Mouse (Mus musculus): Measurements from ENCODE around the gene Gm5129. TPM values are rescaled to one million over a fixed set of nuclear protein-coding genes. Genes with fewer than 3 reads are reported as not detected.
A peak's percentile ranks its signal among the peaks of the same experiment; 100 is the strongest.
"Not testable (repeated sequence)": the region's sequence is repeated elsewhere in the genome, so short reads cannot be mapped to it uniquely, and the experiment has no call there.

Gene Gm5129
- not detected in 2 replicates for polyA plus RNA-seq (2016; fragmentation: Nextera tagmentation; extraction: Ambion mirVana)

DNA sequence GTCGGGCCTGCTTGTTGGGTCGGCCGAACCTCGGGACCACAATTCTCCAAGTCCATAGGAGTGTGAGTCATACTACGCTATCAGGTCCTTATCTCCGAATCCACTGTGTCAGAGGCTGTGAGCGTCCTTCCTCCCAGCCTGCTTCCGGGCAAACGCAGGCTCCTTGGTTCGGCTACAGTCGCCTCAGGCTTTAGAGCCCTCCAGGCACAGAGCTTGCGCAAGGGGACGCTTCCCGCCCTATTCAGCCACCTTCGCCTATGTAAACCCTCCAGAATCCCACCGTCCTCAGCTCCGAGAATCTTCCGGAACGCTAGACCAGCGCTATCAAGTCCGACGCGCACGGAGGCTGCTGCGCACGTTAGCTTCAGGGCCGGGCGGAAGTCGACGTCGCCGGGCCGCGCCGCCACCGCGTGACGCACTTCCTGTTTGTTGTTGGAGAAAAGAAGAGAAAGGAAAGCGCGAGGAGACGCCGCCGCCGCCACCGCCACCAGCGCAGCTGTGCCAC lies at the start of gene Gm5129, which contains the start of gene Dnajb6:
Gm5129 (minus strand) TSS at position 380 of the 505 bp plus-strand sequence.
Dnajb6 (plus strand) TSS at position 132 of the 505 bp plus-strand sequence.
- Histone ChIP-seq H3K36me3 (replicated peaks) (no peaks in the 10 kb centered on the region), H3K27me3 (no peaks in the 10 kb centered on the region), H3K4me2 (peak within 1 kb of the TSS; percentile 79), H3K4me3 (replicated peaks) (peak within 1 kb of the TSS; percentile 98), H3K4me1 (peaks cover 27% of the 10 kb centered on the region), H3K9ac (peak within 1 kb of the TSS; percentile 96), H3K9me3 (no peaks in the 10 kb centered on the region), H3K27ac (peak within 1 kb of the TSS; percentile 96)
- under 1% methylated on average over 46 of the region's 46 CpGs for WGBS
- peak; percentile 96 for ATAC-seq (ENCODE audit: low FRiP score)

DNA sequence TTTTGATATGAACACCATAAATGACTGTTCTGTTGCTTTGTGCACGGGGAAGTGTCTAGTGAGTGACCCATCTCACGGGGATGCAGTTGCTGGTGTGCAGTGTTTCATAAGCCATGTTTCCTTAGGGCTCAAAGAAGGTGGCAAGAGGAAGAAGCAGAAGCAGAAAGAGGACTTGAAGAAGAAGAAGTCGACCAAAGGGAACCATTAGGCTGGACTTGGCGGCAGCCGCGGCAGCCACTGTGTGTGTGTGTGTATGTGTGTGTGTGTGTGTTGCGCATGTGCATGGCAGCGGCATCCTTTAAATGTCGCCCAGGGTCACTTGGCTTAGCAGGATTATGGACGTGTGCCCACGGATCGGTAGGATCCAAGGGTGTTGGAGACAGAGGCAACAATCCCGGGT lies 49.2 kb upstream of the Gm5129 start:
- not testable (repeated sequence) for H3K4me3 ChIP-seq (replicated peaks); H3K4me1 ChIP-seq; H3K27ac ChIP-seq; H3K27me3 ChIP-seq; ATAC-seq (ENCODE audit: low FRiP score); H3K9ac ChIP-seq; H3K4me2 ChIP-seq; H3K9me3 ChIP-seq
- peaks cover 12% of the 10 kb centered on the region for H3K36me3 ChIP-seq (replicated peaks)
- WGBS = 92% methylated on average over 10 of the region's 13 CpGs

DNA sequence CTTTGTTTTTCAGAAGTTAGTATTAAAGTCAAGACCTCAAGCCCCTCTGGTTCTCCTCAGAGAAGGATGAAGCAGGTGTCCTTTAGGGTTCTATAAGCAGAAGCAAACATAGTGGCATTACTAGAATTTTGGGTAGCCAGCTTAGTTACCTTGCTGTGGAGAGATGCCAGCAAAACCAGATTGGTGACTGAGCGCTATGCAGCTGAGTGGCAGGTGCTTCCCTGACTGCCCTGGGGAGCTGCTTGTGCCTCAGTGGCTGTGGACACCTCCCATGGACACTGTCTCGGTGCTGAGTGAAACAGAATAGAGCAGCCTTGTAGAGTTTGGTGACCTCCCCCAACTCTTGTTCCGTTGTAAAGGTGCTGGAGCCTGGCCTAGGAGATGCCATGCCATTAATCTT lies 46.5 kb upstream of the Gm5129 start:
- Histone ChIP-seq H3K9me3 (no peaks in the 10 kb centered on the region), H3K27me3 (no peaks in the 10 kb centered on the region), H3K27ac (no peak overlapping the region), H3K4me3 (replicated peaks) (no peak overlapping the region), H3K4me1 (no peaks in the 10 kb centered on the region), H3K36me3 (replicated peaks) (peaks cover 27% of the 10 kb centered on the region), H3K4me2 (no peak overlapping the region), H3K9ac (no peak overlapping the region)
- ATAC-seq (ENCODE audit: low FRiP score) = no peak
- WGBS = 94% methylated on average over 3 of the region's 3 CpGs

DNA sequence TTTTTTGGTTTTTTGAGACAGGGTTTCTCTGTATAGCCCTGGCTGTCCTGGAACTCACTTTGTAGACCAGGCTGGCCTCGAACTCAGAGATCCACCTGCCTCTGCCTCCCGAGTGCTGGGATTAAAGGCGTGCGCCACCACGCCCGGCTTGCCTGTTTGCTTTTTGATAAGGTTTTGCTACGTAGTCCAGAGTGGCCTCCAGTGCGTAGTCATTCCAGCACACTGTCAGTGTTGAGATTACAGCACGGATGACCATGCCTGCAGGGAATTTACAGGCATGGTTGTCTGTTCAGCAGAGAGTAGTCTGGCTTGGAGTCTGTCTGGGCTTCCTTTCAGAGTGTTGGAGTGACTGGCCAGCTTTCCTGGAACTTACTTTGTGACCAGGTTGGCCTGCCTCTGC lies 44.0 kb upstream of the Gm5129 start:
- H3K27ac ChIP-seq; ATAC-seq (ENCODE audit: low FRiP score); H3K9me3 ChIP-seq; H3K27me3 ChIP-seq; H3K4me1 ChIP-seq; H3K4me3 ChIP-seq (replicated peaks); H3K9ac ChIP-seq; H3K4me2 ChIP-seq: not testable (repeated sequence)
- peaks cover 29% of the 10 kb centered on the region for H3K36me3 ChIP-seq (replicated peaks)
- 93% methylated on average over 9 of the region's 9 CpGs for WGBS

GRCm38 (mm10) chr5:29778029-29778428 lies 42.3 kb upstream of the Gm5129 start:
- no peak overlapping the region for H3K9ac ChIP-seq
- no peak for ATAC-seq (ENCODE audit: low FRiP score)
- 95% methylated on average over 6 of the region's 6 CpGs for WGBS
- no peak overlapping the region for H3K4me3 ChIP-seq (replicated peaks)
- H3K36me3 ChIP-seq (replicated peaks) = peaks cover 37% of the 10 kb centered on the region
- H3K4me2 ChIP-seq = no peak overlapping the region
- no peaks in the 10 kb centered on the region for H3K27me3 ChIP-seq
- no peaks in the 10 kb centered on the region for H3K9me3 ChIP-seq
- H3K27ac ChIP-seq = no peak overlapping the region
- H3K4me1 ChIP-seq = no peaks in the 10 kb centered on the region

- no peaks in the 10 kb centered on the region for H3K27me3 ChIP-seq
- no peak overlapping the region for H3K4me2 ChIP-seq
- no peaks in the 10 kb centered on the region for H3K4me1 ChIP-seq
- H3K27ac ChIP-seq = no peak overlapping the region
- peaks cover 40% of the 10 kb centered on the region for H3K36me3 ChIP-seq (replicated peaks)
- H3K9me3 ChIP-seq = no peaks in the 10 kb centered on the region
- no peak overlapping the region for H3K9ac ChIP-seq
- 92% methylated on average over 5 of the region's 5 CpGs for WGBS
- no peak for ATAC-seq (ENCODE audit: low FRiP score)
- H3K4me3 ChIP-seq (replicated peaks) = no peak overlapping the region
These were observed 39.7 kb upstream of the Gm5129 start for GRCm38 (mm10) chr5:29775437-29775836.

- H3K36me3 ChIP-seq (replicated peaks) = peaks cover 34% of the 10 kb centered on the region
- no peak for ATAC-seq (ENCODE audit: low FRiP score)
- WGBS = 90% methylated on average over 13 of the region's 13 CpGs
These were observed 37.9 kb upstream of the Gm5129 start for GRCm38 (mm10) chr5:29773460-29774150.

DNA sequence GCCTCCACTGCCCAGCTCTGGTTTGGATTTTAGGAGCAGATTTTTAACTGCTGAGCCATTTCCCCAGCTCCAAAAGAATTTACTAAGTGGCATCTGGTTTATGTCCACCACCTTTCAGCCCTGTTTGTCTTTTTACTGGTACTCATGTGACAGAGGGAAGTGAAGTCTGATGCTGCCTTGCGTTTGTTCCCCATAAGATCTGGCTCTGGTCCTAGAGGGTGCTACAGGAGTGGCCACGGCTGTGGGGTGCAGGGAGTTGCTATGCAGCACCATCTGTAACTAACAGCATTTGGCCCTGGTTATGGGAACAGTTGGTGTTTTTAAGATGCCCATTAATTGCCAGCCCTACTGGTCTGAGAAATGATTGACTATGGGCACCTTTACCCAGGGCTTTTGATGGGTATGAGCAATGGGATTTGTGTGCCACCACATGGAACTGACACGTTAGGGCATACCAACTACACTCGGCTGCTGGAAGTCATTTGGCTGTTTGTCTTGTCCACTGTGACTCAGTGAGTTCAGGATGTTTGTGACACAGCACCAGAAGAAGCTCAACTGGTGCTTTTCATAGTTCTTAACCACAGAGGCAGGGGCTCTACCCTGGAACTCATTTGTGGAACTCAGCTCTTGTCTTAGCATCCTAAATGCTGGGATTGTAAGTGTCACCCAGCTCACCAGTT lies 37.1 kb upstream of the Gm5129 start:
- no peak for ATAC-seq (ENCODE audit: low FRiP score)
- Histone ChIP-seq H3K4me1 (no peaks in the 10 kb centered on the region), H3K4me3 (replicated peaks) (no peak overlapping the region), H3K27ac (no peak overlapping the region), H3K27me3 (no peaks in the 10 kb centered on the region), H3K9me3 (no peaks in the 10 kb centered on the region), H3K4me2 (no peak overlapping the region), H3K36me3 (replicated peaks) (peaks cover 39% of the 10 kb centered on the region), H3K9ac (no peak overlapping the region)
- WGBS = 96% methylated on average over 4 of the region's 4 CpGs

More at GRCm38 (mm10) chr5:29773460-29774150, 37.9 kb upstream of the Gm5129 start:
- Histone ChIP-seq H3K4me2 (no peak overlapping the region), H3K27ac (no peak overlapping the region), H3K27me3 (no peaks in the 10 kb centered on the region), H3K9ac (no peak overlapping the region), H3K4me3 (replicated peaks) (no peak overlapping the region), H3K4me1 (no peaks in the 10 kb centered on the region), H3K9me3 (no peaks in the 10 kb centered on the region)

DNA sequence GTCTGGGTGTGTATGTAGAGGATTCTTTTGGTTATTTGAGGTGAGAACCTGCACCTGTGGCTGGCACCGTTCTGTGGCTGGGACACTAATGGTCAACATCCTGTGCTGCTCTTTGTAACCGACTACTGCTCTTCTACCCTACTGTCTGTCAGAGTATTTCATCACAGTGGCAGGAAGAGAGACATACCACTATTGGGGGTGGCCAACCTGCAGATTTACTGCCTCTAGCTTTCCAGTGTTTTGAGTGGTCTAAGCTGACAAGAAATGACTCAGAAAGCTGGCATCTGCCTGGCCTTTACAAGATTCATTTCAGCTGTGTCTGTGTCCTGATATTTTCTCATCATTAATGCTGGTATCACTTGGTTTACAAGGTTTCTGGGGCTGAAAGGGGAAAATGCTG lies 36.3 kb upstream of the Gm5129 start:
- no peaks in the 10 kb centered on the region for H3K9me3 ChIP-seq
- H3K4me3 ChIP-seq (replicated peaks) = no peak overlapping the region
- no peak overlapping the region for H3K4me2 ChIP-seq
- peaks cover 43% of the 10 kb centered on the region for H3K36me3 ChIP-seq (replicated peaks)
- no peaks in the 10 kb centered on the region for H3K27me3 ChIP-seq
- H3K4me1 ChIP-seq = no peaks in the 10 kb centered on the region
- no peak overlapping the region for H3K27ac ChIP-seq
- WGBS = 85% methylated on average over 2 of the region's 2 CpGs
- no peak for ATAC-seq (ENCODE audit: low FRiP score)
- H3K9ac ChIP-seq = no peak overlapping the region

GRCm38 (mm10) chr5:29770935-29771334 lies 35.2 kb upstream of the Gm5129 start:
- peaks cover 44% of the 10 kb centered on the region for H3K36me3 ChIP-seq (replicated peaks)
- H3K4me1 ChIP-seq = no peaks in the 10 kb centered on the region
- no peak overlapping the region for H3K27ac ChIP-seq
- H3K4me2 ChIP-seq = no peak overlapping the region
- H3K9me3 ChIP-seq = no peaks in the 10 kb centered on the region
- WGBS = 95% methylated on average over 1 of the region's 1 CpGs
- no peak for ATAC-seq (ENCODE audit: low FRiP score)
- H3K4me3 ChIP-seq (replicated peaks) = no peak overlapping the region
- H3K27me3 ChIP-seq = no peaks in the 10 kb centered on the region
- no peak overlapping the region for H3K9ac ChIP-seq

- Histone ChIP-seq H3K27ac (no peak overlapping the region), H3K9ac (no peak overlapping the region), H3K27me3 (no peaks in the 10 kb centered on the region), H3K4me2 (no peak overlapping the region), H3K4me3 (replicated peaks) (no peak overlapping the region), H3K4me1 (no peaks in the 10 kb centered on the region), H3K36me3 (replicated peaks) (peaks cover 60% of the 10 kb centered on the region), H3K9me3 (no peaks in the 10 kb centered on the region)
- no peak for ATAC-seq (ENCODE audit: low FRiP score)
- WGBS = 84% methylated on average over 5 of the region's 5 CpGs
These were observed 23.6 kb upstream of the Gm5129 start for GRCm38 (mm10) chr5:29759318-29759717.

- no peak overlapping the region for H3K4me3 ChIP-seq (replicated peaks)
- H3K27ac ChIP-seq = no peak overlapping the region
- no peaks in the 10 kb centered on the region for H3K4me1 ChIP-seq
- peaks cover 80% of the 10 kb centered on the region for H3K36me3 ChIP-seq (replicated peaks)
- no peaks in the 10 kb centered on the region for H3K9me3 ChIP-seq
- no peak overlapping the region for H3K4me2 ChIP-seq
- H3K9ac ChIP-seq = no peak overlapping the region
- ATAC-seq (ENCODE audit: low FRiP score) = no peak
- H3K27me3 ChIP-seq = no peaks in the 10 kb centered on the region
These were observed 17.2 kb upstream of the Gm5129 start for GRCm38 (mm10) chr5:29752894-29753293.

GRCm38 (mm10) chr5:29751306-29751705 lies 15.6 kb upstream of the Gm5129 start:
- no peaks in the 10 kb centered on the region for H3K27me3 ChIP-seq
- ATAC-seq (ENCODE audit: low FRiP score) = no peak
- H3K4me3 ChIP-seq (replicated peaks) = no peak overlapping the region
- no peak overlapping the region for H3K9ac ChIP-seq
- H3K9me3 ChIP-seq = no peaks in the 10 kb centered on the region
- no peaks in the 10 kb centered on the region for H3K4me1 ChIP-seq
- peaks cover 66% of the 10 kb centered on the region for H3K36me3 ChIP-seq (replicated peaks)
- H3K4me2 ChIP-seq = no peak overlapping the region
- H3K27ac ChIP-seq = no peak overlapping the region
